Mouse (Mus musculus) lung, embryonic 15.5 days (tissue): ENCODE measurements at regions not wholly inside any gene's neighbourhood (a gene's known extent, or its start where the extent isn't known, plus 50 kb on each side); places are given as distances from the start of the nearest gene placed in this dataset.

ENCODE experiments used
- ATAC-seq: fragments of 200-750 bp; cut with Nextera tagmentation; 2 replicates; pipeline ENCODE4 v1.8.0; 2017; ENCODE audit warnings: moderate number of reproducible peaks, borderline replicate concordance; ENCODE audit not compliant: low FRiP score, low TSS enrichment; ENCODE audit errors: extremely low read depth
- H3K27ac ChIP-seq: fragments of 300-500 bp; sonication (generic); 2 replicates; pipeline ENCODE4 v1.5.1; 2015; ENCODE audit warnings: moderate library complexity, mild to moderate bottlenecking, inconsistent platforms
- H3K27me3 ChIP-seq: fragments of 300-500 bp; sonication (generic); 2 replicates; pipeline ENCODE4 v1.6.1; 2015; ENCODE audit warnings: inconsistent platforms
- H3K36me3 ChIP-seq: fragments of 300-500 bp; sonication (generic); 2 replicates; pipeline ENCODE4 v1.6.1; 2015; ENCODE audit warnings: inconsistent platforms
- H3K4me1 ChIP-seq: fragments of 300-500 bp; sonication (generic); 2 replicates; pipeline ENCODE4 v1.6.1; 2015; ENCODE audit warnings: inconsistent platforms
- H3K4me2 ChIP-seq: fragments of 300-500 bp; sonication (generic); 2 replicates; pipeline ENCODE4 v1.6.1; 2015; ENCODE audit warnings: inconsistent platforms, mild to moderate bottlenecking, moderate library complexity
- H3K4me3 ChIP-seq: fragments of 300-500 bp; sonication (generic); 2 replicates; pipeline ENCODE4 v1.5.1; 2015; ENCODE audit warnings: mild to moderate bottlenecking, inconsistent platforms
- H3K9ac ChIP-seq: fragments of 300-500 bp; sonication (generic); 2 replicates; pipeline ENCODE4 v1.6.1; 2015; ENCODE audit warnings: inconsistent platforms
- H3K9me3 ChIP-seq: fragments of 300-500 bp; sonication (generic); 2 replicates; pipeline ENCODE4 v1.6.1; 2016; ENCODE audit warnings: inconsistent platforms
- WGBS: fragments of 180-500 bp; shearing (Covaris S2); methylation state at CpG from one replicate; pipeline ENCODE4 v1.1.7; 2015; 5-methylcytosine and 5-hydroxymethylcytosine counted together

DNA sequence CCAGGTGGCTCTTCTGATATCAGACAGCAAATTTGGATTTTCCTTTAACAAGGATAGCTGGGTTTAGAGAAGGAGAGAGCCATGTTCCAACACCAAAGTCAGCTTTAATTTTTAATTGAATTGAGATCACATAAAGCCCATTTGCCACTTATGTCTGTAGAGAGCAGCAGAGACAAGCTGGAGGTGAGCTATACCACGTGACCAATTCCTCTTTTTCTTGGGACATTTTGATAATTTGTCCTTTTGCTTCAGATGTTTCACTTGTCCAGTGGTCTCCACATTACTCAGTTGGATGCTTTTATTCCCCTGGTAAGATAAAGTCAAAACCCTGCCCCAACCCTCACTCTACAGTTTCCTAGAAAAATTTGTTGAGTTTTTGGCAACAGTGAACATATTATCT is 248.6 kb upstream of the Ndst4 start:
- Histone ChIP-seq H3K27ac (no peak overlapping the region), H3K9ac (no peak overlapping the region), H3K4me1 (no peaks in the 10 kb centered on the region), H3K9me3 (no peaks in the 10 kb centered on the region), H3K4me3 (no peak overlapping the region), H3K27me3 (no peaks in the 10 kb centered on the region), H3K4me2 (no peak overlapping the region), H3K36me3 (no peaks in the 10 kb centered on the region)
- ATAC-seq, result no peak
- 63% methylated on average over 1 of the region's 1 CpGs for WGBS

DNA sequence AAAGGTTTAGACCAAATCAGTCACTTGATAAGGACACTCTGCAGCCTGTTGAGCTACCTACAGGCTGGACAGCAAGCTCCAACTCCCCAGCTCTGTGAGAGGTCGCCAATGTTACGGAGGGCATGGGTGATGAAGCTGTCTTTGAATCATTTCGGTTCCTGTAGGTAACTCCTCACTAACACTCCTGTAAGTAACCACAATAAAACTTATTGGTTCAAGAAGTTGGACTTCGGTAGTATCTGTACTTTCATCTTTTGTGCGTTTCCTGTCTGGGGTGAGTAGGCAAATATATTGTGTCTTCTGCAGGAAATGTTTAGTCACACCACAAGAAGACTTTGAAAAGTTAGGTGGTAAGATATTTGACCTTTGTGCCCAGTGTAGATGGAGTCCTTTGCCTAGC is 244.1 kb upstream of the Ndst4 start:
- Histone ChIP-seq H3K4me3 (no peak overlapping the region), H3K27me3 (no peaks in the 10 kb centered on the region), H3K9me3 (no peaks in the 10 kb centered on the region), H3K9ac (no peak overlapping the region), H3K36me3 (no peaks in the 10 kb centered on the region), H3K4me2 (no peak overlapping the region), H3K27ac (no peak overlapping the region), H3K4me1 (no peaks in the 10 kb centered on the region)
- ATAC-seq, result no peak
- WGBS, result 75% methylated on average over 5 of the region's 5 CpGs

DNA sequence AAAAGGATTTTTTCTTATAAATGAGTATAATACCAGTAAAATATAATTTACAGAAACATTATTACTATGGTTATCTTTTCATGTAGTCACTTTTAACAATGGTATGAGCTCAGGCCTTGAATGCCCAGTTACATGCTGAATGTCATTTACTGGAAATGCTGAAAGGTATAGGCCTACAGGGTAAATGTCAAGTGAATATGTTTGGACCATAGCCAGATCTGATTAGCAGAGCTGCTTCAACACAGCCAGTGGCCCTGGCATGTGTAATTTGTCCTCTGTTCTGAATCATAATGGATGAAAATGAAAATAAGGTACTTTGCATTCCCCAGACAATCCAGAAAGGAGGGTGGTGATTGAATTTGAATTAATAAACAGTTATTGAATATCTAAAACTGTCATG is 213.3 kb upstream of the Ndst4 start:
- no peak for ATAC-seq
- Histone ChIP-seq H3K4me3 (no peak overlapping the region), H3K4me2 (no peak overlapping the region), H3K4me1 (no peaks in the 10 kb centered on the region), H3K27ac (no peak overlapping the region), H3K9me3 (no peaks in the 10 kb centered on the region), H3K27me3 (no peaks in the 10 kb centered on the region), H3K36me3 (no peaks in the 10 kb centered on the region), H3K9ac (no peak overlapping the region)

DNA sequence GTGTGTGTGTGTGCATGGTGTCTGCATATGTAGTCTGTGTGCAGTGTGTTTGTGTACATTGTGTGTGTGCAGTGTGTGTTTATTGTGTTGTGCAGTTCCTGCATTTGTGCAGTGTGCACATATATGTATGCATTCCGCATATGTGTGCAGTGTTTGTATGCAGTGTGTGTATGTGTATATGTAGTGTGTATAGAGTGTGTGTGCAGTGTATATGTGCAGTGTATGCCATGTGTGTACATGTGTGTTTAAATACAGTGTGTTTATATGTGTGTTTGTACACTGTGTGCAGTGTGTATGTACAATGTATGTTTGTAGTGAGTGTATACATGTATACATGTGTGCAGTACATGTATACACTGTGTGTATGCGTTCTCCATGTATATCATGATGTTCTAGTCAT is 183.0 kb upstream of the Ndst4 start:
- no peak for ATAC-seq
- WGBS, result 80% methylated on average over 2 of the region's 2 CpGs
- H3K4me3 ChIP-seq, result no peak overlapping the region
- H3K4me1 ChIP-seq, result no peaks in the 10 kb centered on the region
- no peaks in the 10 kb centered on the region for H3K27me3 ChIP-seq
- H3K9ac ChIP-seq, result no peak overlapping the region
- no peaks in the 10 kb centered on the region for H3K9me3 ChIP-seq
- H3K27ac ChIP-seq, result no peak overlapping the region
- no peaks in the 10 kb centered on the region for H3K36me3 ChIP-seq
- H3K4me2 ChIP-seq, result no peak overlapping the region

DNA sequence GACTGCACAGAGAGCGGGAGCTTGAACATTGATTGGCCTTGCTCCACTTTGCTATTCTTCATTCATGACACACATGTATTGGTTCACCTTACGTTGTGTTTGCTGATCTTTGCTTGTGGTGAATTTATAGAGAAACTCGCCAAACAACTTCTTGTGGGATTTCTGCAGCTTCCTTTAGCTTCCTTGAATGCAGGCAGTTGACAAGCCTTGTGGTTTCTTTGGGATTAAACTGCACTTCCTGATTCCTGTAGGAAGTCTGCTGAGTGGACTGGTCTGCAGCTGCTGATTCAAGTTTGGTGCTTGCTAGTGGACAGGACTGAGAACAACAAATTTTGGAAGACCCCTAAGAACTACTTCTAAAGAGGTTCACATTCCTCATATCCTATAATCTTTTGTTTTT is 152.8 kb upstream of the Ndst4 start:
- no peak overlapping the region for H3K4me3 ChIP-seq
- H3K9ac ChIP-seq, result no peak overlapping the region
- no peaks in the 10 kb centered on the region for H3K36me3 ChIP-seq
- no peaks in the 10 kb centered on the region for H3K4me1 ChIP-seq
- H3K27ac ChIP-seq, result no peak overlapping the region
- no peaks in the 10 kb centered on the region for H3K27me3 ChIP-seq
- 77% methylated on average over 3 of the region's 3 CpGs for WGBS
- H3K4me2 ChIP-seq, result no peak overlapping the region
- H3K9me3 ChIP-seq, result no peaks in the 10 kb centered on the region
- ATAC-seq, result no peak

DNA sequence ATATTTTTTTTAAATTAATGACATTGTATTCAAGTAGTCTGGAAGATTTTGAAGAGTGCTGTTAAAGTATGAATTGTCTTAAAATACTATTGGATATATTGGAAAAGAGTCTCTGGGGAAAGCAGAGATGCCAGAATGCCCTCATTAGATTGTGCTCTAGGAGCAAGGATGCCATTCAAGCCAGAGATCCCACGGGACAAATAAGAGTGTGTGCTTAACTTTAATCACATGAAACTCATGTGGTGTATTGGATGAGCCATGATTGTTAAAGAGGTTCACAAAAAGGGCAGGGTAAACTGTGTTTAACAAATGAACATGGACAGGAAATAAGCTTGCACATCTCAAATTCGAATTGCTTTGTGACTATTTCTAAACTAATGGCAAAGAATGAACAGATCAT is 143.0 kb upstream of the Ndst4 start:
- H3K9ac ChIP-seq, result no peak overlapping the region
- no peak overlapping the region for H3K4me2 ChIP-seq
- no peaks in the 10 kb centered on the region for H3K4me1 ChIP-seq
- no peak overlapping the region for H3K4me3 ChIP-seq
- no peaks in the 10 kb centered on the region for H3K9me3 ChIP-seq
- WGBS, result 29% methylated on average over 2 of the region's 2 CpGs
- H3K36me3 ChIP-seq, result no peaks in the 10 kb centered on the region
- no peak for ATAC-seq
- no peaks in the 10 kb centered on the region for H3K27me3 ChIP-seq
- no peak overlapping the region for H3K27ac ChIP-seq

DNA sequence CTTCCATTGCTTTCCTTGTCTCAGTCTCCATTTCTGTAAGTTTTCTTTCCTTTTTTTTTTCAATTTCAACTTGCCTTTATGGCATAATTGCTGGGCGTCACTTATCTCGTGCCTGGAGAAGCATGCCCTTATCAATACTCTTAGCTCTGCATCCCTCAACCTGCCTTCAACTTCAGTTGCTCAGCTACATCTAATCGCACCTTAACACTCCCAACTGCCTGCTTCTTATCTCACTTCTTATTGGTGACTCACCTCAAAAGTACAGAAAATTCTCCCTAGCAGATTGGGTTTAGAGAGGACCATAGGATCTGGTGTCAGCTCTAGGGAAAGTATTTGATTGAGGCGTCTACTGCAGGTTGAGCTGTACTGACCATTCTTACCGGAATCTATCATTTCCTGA is 133.2 kb upstream of the Ndst4 start:
- Histone ChIP-seq H3K36me3 (no peaks in the 10 kb centered on the region), H3K27me3 (no peaks in the 10 kb centered on the region), H3K9me3 (no peaks in the 10 kb centered on the region), H3K9ac (no peak overlapping the region), H3K27ac (no peak overlapping the region), H3K4me3 (no peak overlapping the region), H3K4me2 (no peak overlapping the region), H3K4me1 (no peaks in the 10 kb centered on the region)
- peak; percentile 19; the same call in 1 of the 2 replicates for ATAC-seq
- 48% methylated on average over 5 of the region's 5 CpGs for WGBS

DNA sequence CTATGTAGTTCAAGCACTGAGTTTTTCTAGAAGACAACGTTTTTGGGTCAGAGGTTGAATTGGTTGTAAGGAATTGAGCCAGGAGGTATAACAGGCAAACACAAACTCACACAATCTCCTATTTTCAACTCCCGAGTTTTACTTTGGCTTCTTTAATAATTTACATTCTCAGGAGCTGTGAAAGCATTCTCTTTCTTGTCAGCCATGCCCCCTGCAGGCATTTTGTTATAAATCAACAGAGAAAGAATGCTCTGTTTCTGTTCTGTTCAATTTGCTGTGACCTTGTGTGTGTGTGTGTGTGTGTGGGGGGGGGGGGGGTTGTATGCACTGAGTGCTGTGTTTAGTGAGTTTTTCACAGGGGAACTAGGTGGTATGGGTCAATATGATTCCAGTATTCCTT is 132.7 kb upstream of the Ndst4 start:
- Histone ChIP-seq H3K4me1 (no peaks in the 10 kb centered on the region), H3K9ac (no peak overlapping the region), H3K27me3 (no peaks in the 10 kb centered on the region), H3K4me3 (no peak overlapping the region), H3K27ac (no peak overlapping the region), H3K9me3 (no peaks in the 10 kb centered on the region), H3K4me2 (no peak overlapping the region), H3K36me3 (no peaks in the 10 kb centered on the region)
- no peak for ATAC-seq
- WGBS, result 13% methylated on average over 2 of the region's 2 CpGs

DNA sequence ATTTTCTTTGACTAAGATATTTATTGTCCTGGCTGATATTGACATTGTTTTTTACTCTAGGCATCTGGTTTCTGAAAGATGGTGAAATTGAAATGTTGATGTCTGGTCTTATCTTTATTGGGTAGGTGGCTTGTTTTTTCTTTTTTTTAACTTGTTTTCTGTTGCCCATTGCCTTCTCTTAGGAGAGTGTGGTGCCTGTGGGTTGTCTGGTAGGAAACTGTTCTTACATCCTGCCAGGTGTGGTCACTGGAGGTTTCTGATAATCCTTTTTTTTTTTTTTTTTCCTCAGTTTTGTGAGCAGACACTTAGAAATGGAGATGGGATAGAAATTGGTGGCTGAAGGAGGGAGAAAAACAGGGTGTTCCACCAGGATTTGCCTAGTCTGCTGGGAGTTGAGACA is 125.3 kb upstream of the Ndst4 start:
- Histone ChIP-seq H3K27ac (no peak overlapping the region), H3K4me2 (no peak overlapping the region), H3K9ac (no peak overlapping the region), H3K4me3 (no peak overlapping the region), H3K4me1 (no peaks in the 10 kb centered on the region), H3K9me3 (no peaks in the 10 kb centered on the region), H3K36me3 (no peaks in the 10 kb centered on the region), H3K27me3 (no peaks in the 10 kb centered on the region)
- no peak for ATAC-seq

DNA sequence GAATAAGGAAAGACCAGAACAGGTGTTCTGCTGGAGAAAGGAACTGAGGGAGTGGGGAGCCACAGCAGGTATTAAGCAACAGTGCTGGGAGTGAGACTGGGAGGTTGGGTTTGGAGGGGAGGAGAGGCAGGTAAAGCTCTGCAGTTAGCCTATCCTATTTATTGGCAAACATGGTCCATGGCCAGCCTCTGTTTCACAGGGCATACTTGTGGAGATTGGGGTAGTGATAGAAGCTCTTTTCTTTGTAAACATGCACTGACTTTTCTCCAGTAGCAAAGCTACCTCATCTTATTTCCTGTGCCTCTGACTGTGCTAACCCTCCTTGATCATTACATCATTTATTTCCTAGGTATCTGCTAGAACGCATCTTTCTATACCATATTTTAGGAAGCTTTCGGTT is 124.9 kb upstream of the Ndst4 start:
- no peak for ATAC-seq
- 80% methylated on average over 2 of the region's 2 CpGs for WGBS
- Histone ChIP-seq H3K4me3 (no peak overlapping the region), H3K27ac (no peak overlapping the region), H3K4me2 (no peak overlapping the region), H3K36me3 (no peaks in the 10 kb centered on the region), H3K9me3 (no peaks in the 10 kb centered on the region), H3K4me1 (no peaks in the 10 kb centered on the region), H3K9ac (no peak overlapping the region), H3K27me3 (no peaks in the 10 kb centered on the region)

DNA sequence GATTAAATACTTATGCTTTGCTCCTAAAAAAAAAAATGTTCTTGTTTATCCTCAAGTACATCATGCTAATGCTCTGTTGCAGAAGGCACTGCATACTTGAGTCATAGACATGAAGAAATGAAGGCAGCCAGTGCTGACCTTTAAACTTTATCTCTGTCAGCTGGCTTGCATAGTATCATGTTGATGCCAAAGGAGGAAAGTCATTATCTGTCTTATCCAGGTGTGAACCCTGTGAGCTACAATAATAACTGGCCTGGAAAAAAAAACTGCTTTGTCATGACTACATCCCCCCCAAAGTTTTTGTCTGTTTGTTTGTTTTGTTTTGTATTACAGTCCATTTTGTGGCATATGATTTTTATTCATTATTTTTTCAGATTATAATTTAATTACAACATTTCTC is 124.3 kb upstream of the Ndst4 start:
- Histone ChIP-seq H3K9ac (no peak overlapping the region), H3K27ac (no peak overlapping the region), H3K27me3 (no peaks in the 10 kb centered on the region), H3K4me1 (no peaks in the 10 kb centered on the region), H3K4me2 (no peak overlapping the region), H3K9me3 (no peaks in the 10 kb centered on the region), H3K4me3 (no peak overlapping the region), H3K36me3 (no peaks in the 10 kb centered on the region)
- ATAC-seq, result no peak

DNA sequence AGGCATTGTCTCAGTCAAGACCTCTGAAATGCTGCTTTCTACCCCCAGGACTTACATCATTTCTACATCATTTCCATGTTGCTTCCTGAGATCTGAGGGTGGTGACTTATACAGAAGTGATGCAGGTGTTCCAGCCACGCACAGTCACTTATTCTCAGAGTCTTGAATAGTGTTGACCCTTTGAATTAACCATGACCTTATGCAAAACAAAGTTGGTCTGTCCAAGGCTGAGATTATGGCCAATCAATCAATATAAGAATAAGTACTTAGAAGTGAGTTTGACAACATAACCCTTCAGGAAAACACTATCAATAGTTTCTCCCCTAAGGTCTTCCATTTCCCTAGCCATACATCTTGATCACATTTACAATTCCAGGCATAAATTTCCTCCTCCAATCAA is 115.3 kb upstream of the Ndst4 start:
- H3K9ac ChIP-seq, result no peak overlapping the region
- no peaks in the 10 kb centered on the region for H3K4me1 ChIP-seq
- no peaks in the 10 kb centered on the region for H3K27me3 ChIP-seq
- no peak overlapping the region for H3K4me2 ChIP-seq
- 64% methylated on average over 1 of the region's 1 CpGs for WGBS
- H3K4me3 ChIP-seq, result no peak overlapping the region
- no peak overlapping the region for H3K27ac ChIP-seq
- H3K36me3 ChIP-seq, result no peaks in the 10 kb centered on the region
- no peaks in the 10 kb centered on the region for H3K9me3 ChIP-seq
- no peak for ATAC-seq

DNA sequence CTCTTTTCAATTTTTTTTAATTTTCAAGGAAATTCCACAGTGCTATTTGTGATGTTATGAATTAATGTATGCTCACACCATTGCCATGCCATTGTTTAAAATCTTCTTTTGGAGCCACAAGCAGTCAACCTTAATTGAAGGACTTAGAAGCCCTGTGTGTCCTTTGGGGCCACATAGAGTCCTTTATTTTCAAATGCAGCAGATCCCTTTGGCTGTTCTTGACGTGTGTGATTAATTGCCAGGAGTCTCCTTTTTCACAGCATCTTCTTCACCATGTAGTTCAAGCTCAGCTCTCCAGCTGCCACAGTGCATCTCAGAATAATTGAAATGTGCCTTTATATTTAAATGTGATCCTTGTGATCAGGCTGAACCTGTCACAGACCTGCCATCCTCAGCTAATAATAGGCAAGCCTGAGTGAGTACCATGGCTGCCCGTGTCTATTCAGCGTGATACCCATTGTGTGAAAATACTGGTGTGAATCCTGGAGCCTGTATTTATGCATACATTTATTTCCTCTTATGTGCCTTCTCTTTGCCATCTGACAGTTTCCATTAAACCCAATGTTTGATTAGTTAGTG is 114.4 kb upstream of the Ndst4 start:
- no peak overlapping the region for H3K9ac ChIP-seq
- H3K4me1 ChIP-seq, result no peaks in the 10 kb centered on the region
- H3K36me3 ChIP-seq, result no peaks in the 10 kb centered on the region
- no peak overlapping the region for H3K4me2 ChIP-seq
- no peaks in the 10 kb centered on the region for H3K9me3 ChIP-seq
- no peaks in the 10 kb centered on the region for H3K27me3 ChIP-seq
- no peak overlapping the region for H3K27ac ChIP-seq
- no peak for ATAC-seq
- 75% methylated on average over 3 of the region's 3 CpGs for WGBS
- H3K4me3 ChIP-seq, result no peak overlapping the region
